Mouse (Mus musculus): ENCODE measurements at regions not wholly inside any gene's neighbourhood (a gene's known extent, or its start where the extent isn't known, plus 50 kb on each side); places are given as distances from the start of the nearest gene placed in this dataset.

DNA sequence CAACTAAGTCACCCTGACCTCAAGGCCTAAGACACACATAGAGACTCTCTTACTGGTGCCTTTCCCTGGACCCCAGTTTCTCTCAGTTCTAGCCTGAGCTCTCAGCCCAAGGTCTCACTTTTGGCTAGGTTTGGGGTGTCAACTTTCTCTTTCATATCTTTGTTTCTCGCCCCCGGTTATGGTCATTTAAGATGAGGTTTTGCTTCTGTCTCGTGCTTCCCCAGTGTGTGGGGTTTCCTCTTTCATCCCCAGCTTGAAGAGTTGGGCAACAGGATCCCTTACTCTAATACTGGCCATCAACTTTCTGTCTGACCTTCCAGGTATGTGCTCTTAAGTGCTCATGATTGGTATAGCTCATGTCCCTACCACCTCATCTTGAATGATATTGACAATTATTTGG, 67.5 kb downstream of the Lmo4 start:
- no peak for DNase-seq (ENCODE audit: low spot score in 2 of 2)

DNA sequence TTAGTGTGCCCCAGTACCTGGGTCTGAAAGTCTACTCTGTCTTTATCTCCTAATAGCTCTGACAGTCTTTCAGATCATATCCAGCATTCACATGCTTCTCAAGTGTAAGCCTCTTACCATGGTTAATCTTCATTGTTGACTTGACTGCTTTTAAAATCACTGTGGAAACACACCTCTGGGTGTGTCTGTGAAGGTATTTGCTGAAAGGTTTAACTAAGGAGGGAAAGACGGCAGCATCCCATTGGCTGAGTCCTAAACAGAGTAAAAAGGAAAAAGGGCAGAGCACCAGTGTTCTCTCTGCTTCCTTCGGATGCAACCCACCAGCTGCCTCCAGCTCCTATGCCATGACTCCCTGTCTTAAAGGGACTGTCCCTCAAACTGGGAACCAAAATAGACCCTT, 68.6 kb downstream of the Lmo4 start:
- no peak for DNase-seq (ENCODE audit: low spot score in 2 of 2)

DNA sequence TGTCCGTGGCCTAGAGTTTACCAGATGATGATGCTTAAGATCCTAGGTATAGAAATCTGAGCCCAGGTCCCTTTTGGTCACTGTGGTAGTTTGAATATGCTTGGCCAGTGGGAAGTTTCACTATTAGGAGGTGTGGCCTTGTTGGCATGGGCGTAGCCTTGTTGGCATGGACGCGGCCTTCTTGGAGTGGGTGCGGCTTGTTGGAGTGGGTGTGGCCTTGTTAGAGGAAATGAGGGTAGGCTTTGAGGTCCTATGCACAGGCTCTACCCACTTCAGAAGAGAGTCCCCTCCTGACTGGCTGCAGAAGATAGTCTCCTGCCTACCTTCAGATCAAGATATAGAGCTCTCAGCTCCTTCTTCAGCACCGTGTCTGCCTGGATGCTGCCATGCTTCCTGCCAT, 69.4 kb downstream of the Lmo4 start:
- DNase-seq (ENCODE audit: low spot score in 2 of 2) = no peak

DNA sequence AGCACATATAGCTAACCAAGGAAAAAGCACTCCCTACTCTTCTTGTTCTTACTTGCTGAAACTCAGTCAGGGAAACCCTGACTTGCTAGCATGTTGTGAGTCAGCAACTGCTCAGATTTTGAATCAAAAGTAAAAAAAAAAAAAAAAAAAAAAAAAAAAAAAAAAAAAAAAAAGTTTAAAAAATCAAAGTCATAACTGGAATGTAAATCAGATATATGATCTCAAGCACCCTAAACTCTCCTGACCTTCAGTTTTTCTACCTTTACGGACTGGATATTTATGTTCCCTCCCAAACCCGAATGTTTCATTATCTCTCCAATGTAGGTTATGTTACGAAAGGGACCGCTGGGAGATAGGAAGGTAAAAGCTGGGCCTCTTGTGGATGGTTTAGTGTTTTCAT, 77.0 kb downstream of the Lmo4 start:
- DNase-seq (ENCODE audit: low spot score in 2 of 2) = no peak

DNA sequence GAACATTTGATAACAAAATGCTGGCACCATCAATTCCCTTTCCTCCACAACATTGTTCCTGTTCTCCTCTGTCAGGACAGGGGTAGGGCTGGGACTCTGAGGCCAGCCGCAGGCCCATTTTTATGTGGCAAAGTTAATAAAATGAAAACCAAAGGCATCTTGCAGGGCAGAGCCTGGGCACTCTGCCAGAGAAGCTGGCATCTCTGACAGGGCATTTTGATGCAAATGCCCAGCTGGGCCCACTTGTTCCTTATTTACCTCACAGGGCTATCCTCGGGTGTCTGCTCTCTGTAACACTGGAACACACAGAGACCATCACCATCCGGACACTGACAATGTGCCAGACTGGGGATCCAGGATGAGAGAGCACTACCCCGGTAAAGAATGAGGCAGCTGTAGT, 80.7 kb downstream of the Lmo4 start:
- DNase-seq (ENCODE audit: low spot score in 2 of 2) = peak; percentile 70

DNA sequence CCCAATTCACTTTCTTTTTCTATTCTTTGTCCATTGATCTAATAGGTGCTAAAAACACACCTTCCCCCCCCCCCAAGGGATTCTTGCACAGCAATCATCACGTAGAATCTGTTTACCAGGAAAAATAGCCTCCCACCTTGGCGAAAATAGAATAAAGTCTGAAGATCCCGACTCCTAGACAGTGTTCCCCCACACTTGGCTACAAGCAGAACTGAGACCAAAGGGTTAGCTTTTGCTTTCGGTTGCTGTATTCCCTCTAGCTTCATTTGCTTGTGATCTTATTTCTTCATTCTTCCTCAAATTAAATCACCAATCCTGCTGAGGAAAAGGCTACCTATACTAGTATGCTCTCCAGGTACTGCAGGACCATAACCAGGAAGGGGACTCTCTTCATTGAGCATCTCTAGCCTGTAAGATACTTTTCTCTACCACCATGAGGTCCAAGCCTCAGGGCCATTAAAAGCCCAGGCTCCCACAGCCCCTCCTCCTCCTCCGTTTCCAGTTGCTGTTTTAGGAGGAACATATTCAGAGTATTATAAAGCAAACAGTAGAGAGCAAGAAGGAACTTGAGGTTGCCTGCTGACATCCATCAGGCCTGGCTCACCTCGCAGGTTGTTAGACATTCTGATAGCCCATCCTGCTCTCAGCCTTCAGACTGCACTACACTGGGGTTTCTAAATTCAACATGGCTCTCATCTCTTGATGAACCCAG, 81.5 kb downstream of the Lmo4 start:
- DNase-seq (ENCODE audit: low spot score in 2 of 2) = no peak

DNA sequence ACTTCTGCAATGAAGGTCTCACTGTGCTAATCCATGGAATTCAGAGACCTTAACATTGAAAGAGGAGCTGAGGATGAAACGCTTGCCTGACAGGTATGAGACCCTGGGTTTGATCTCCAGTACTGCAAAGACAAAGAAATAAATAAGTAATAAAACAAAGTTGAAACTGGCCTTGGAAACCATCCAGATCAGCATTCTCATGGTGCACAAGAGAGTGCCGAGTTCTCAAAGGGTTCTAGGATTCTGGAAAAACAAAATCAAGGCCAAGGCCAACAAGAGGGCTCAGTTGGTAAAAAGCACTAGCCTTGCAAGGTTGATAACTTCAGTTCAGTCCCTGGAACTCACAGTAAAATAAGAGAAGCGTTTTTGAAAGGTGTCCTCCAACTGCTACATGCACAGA, 85.9 kb downstream of the Lmo4 start:
- no peak for DNase-seq (ENCODE audit: low spot score in 2 of 2)

DNA sequence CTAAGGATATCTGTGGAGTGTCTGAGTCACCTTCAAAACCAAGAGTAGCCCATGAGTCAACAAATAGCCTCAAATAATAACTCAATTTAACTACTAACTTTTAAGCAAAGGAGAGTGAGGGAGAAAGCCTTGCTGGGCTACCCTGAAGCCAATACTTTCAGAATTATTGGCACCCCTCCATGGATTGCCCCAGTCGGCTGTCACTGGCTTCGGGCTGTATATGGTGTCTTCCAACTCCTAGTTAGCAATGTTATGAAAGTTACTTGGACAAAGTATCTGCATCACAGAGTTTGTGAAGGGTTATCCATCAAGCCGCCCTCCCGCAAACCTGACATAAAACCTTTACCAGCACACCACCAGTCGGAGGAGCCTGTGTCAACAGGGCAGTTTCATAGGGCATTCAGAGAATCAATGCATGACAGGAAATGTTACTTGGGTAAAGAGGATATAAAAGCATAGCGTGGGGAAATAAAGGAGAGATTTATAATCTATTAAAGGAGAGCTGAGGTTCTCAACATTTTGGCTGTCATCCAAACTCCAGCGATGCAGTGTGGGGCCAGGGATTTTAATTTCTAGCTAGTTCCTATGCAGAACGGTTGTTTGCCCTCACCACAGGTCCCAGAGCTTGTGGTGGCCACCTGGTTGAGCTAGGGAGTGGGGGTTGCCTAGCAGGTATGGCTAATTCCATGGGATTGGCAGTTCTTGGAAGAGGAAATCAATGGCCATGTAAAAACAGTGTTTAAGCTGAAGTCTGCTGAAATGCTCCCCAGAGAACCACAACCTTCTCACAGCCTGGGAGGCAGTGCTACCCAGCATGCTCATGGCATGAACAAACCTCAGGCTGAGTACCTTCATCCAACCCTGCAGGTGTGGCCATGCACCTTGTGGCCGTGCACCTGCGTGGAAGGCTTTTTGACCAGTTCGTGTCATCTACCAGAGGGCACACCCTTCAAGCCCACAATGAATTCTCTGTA, 91.1 kb downstream of the Lmo4 start:
- DNase-seq (ENCODE audit: low spot score in 2 of 2) = no peak

DNA sequence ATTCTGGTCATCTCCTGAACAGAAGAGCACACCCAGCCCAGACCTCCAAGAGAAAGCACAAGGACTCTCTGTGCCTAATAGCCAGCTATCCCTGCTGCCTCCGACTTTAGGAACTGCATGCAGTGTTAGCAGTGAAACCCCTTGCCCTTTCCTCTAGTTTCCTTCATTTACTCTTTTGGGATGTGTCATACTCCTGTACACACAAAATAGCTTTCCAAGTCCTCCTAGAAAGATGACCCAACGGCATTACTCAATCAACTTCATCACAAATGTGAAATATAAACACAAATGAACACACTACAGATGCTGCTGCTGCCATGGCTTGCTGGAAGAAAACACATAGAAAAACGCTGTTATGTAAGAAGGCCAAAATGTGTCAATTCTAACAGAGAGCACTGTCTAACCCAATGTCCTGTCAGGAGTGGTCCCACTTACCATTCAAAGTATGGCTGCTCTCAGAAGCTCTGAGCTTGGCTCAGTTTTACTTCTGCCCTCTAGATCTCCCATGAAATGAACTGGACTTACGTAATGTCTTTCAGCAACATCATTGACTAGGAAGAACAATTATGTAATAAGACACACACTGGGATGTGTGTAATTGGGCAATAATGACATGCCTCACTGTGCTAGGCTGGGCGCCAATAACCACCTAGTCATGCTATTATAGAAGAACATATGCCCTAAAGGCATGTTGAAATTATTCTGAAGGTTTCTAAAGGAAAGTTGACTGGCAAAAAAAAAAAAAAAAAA, 94.5 kb downstream of the Lmo4 start:
- DNase-seq (ENCODE audit: low spot score in 2 of 2) = no peak

DNA sequence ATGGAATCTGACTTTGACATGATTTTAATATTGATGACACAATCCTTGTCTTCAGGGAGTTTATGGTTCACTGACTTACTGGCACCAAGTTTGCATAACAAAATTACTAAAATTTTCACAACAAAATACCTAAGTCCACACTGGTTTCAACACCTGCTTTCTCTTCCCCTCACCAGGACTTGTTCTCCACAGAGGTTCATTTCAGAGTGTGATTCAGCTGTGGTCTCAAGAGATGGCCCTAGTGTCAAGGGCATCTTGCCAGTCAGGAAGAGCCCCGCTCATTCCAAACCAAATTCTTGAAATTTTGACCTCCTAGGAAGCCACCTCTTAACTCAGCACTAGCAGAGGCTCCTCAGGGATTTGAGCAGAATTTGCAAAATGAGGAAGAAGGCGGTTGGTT, 95.3 kb downstream of the Lmo4 start:
- no peak for DNase-seq (ENCODE audit: low spot score in 2 of 2)

DNA sequence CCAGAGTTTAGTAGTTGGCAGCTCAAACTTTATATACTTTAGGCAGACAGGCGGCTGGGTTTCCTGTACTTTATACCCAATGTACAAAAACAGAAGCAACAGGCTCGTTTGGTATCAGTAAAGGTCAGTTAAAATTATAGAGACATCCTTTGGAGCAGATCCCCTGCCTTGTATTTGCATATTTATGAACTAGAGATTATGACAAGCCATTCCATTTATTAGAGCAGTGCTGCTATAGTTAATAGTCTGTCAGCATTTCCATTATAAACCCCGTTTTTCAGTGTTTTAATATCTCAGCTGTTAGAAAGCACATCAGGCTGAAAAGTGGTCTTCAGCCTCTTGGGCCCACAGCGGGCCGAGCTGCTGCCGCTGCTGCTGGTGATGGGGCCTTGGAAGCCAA, 96.7 kb downstream of the Lmo4 start:
- DNase-seq (ENCODE audit: low spot score in 2 of 2) = no peak

DNA sequence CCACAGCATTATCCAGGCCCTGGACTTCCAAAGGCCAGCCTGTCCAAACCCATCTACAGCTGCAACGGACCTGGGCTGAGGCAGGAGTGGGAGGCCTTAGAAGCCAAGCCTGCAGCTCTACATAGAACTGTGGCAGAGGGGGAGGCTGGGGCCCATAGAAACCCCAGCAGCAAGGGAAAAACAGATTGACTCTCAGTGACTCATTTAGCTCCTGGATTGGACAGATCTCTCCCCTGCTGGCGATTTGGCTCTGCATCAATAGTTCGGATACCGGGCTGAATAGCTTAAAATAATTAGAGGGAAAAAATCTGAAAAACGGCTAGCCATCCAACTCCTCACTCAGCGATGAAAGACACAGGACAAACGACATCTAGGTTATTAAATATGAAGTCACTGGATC, 97.4 kb downstream of the Lmo4 start:
- DNase-seq (ENCODE audit: low spot score in 2 of 2) = peak; percentile 53 to 57

DNA sequence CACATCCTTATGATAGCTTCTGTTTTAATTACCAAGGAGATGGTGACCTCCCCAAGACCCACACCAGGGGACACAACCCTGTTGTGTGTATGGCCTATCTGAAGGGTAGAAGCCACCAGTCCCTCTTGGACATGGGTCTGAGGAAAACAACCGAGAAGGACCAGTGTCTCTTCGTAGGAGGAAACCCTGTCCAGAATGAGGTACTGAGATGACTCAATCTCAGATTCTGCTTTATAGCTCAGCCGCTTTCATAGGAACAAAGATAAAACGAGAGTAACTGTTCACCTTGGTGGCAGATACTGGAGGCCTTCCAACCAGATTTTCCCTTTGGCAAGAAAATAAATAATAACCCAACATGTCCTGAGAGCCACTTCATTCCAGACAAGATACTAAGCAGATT, 100.7 kb downstream of the Lmo4 start:
- DNase-seq (ENCODE audit: low spot score in 2 of 2) = no peak

GRCm38 (mm10) chr3:144099444-144099843, 105.6 kb downstream of the Lmo4 start:
- DNase-seq (ENCODE audit: low spot score in 2 of 2) = no peak

GRCm38 (mm10) chr3:144098762-144099161, 106.3 kb downstream of the Lmo4 start:
- DNase-seq (ENCODE audit: low spot score in 2 of 2) = no peak

GRCm38 (mm10) chr3:144091231-144091630, 113.8 kb downstream of the Lmo4 start:
- no peak for DNase-seq (ENCODE audit: low spot score in 2 of 2)

DNA sequence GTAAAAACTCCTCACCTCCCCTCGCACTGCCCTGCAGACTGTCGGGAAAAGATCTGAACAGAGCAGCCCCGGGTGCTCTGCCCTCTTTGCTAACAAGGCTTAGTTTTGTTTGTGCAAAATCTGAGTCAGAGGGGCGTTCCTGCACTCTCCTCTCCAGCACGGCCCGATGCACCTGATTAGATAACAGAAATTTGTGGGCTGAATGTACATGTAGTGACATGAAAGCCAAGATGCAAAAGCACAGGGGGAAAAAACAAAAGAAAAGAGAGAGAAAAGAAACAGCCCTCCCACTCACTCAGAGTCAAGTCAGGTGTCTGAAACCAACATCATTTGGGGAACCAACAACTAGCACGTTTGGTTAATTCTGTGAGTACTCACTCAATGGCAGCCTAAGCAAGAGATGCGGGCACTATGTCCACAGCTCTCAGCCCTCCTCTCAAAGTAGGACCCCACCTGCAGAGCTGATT, 115.2 kb downstream of the Lmo4 start:
- no peak for DNase-seq (ENCODE audit: low spot score in 2 of 2)

DNA sequence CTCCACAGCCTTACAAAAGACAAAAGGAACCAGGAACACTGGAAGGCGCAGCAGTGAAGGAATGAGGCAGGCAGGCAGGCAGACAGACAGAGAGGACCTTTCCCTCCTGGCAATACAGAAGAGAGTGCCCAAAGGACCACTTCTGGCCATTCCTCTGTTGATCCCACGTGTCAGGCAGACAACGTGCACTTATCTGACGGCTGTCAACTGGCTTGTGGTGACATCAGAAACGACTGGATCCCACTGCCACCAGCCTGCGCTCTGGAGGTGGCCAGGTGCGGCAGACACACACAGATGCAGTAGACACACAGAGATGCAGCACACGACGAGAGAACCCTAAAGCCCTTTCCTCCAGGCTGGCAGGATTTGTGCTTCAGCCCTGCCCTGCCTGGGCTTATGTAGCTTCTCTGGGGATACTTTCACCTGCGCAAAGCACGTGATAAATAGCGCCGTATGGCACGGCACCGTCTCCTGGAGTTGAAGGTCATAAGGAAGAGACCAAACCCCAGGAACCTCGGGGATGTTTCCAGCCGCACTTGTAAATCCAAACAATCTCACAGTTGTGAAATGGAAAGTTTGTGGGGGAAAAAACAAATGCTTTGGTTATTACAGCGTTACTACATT, 116.6 kb downstream of the Lmo4 start:
- no peak for DNase-seq (ENCODE audit: low spot score in 2 of 2)

GRCm38 (mm10) chr3:144087771-144088170, 117.2 kb downstream of the Lmo4 start:
- DNase-seq (ENCODE audit: low spot score in 2 of 2) = no peak

DNA sequence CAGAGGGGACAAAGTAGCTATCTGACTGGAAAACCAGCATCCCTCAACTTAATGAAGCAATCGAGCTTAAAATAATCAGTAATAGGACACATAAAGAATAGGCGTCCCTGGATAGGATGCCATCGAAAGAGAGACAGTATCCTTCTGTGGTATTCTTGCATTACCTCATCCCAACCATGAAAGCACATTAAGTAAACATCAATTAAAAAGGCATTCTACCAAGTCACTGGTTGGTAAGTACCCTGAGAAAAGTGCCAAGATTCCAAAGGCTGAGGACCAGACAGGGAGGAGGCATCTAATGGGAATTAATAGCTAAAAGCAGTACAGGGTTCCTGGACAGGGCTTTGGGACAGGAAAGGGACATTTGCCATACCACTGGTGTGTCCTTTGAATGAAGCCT, 118.8 kb downstream of the Lmo4 start:
- no peak for DNase-seq (ENCODE audit: low spot score in 2 of 2)

GRCm38 (mm10) chr3:144079960-144080359, 125.1 kb downstream of the Lmo4 start:
- DNase-seq (ENCODE audit: low spot score in 2 of 2) = no peak
